Mouse (Mus musculus) heart, adult 2 months (tissue): Measurements from ENCODE around the gene Aprt. TPM values are rescaled to one million over a fixed set of nuclear protein-coding genes. Genes with fewer than 3 reads are reported as not detected.
A peak's percentile ranks its signal among the peaks of the same experiment; 100 is the strongest.

Experiments
- DNase-seq, 2 experiments: peaks; one replicate each; pipeline ENCODE4 v3.0.0; 2021
- H3K27ac ChIP-seq: fragments of 200-600 bp; 2 replicates; pipeline ENCODE4 v1.8.1; 2022
- H3K27me3 ChIP-seq: fragments of 200-500 bp; 2 replicates; pipeline ENCODE4 v1.6.1; 2012; ENCODE audit warnings: mild to moderate bottlenecking, low read length, inconsistent platforms, mixed read lengths; ENCODE audit not compliant: control insufficient read depth, insufficient read depth
- H3K36me3 ChIP-seq: fragments of 200-500 bp; 2 replicates; pipeline ENCODE4 v1.6.1; 2012; ENCODE audit warnings: low read length, inconsistent platforms; ENCODE audit not compliant: control insufficient read depth, insufficient read depth
- H3K4me1 ChIP-seq: fragments of 200-500 bp; 2 replicates; pipeline ENCODE4 v1.6.1; 2011; ENCODE audit warnings: low read length; ENCODE audit not compliant: control insufficient read depth, insufficient read depth
- H3K4me3 ChIP-seq: fragments of 200-600 bp; 2 replicates; pipeline ENCODE4 v1.8.1; 2022
- H3K79me2 ChIP-seq: fragments of 200-500 bp; replicated peaks from 2 replicates; pipeline ENCODE4 v1.6.1; 2012; ENCODE audit warnings: mild to moderate bottlenecking, inconsistent platforms, low read length, moderate library complexity, mixed read lengths; ENCODE audit not compliant: control insufficient read depth, insufficient read depth
- H3K9ac ChIP-seq: fragments of 200-500 bp; 2 replicates; pipeline ENCODE4 v1.6.1; 2012; ENCODE audit warnings: low read depth, mild to moderate bottlenecking, control low read depth, inconsistent platforms, low read length, mixed read lengths
- CTCF ChIP-seq: fragments of 200-600 bp; IDR thresholded peaks from 2 replicates; pipeline ENCODE4 v1.8.1; 2022; ENCODE audit warnings: antibody characterized with exemption, mild to moderate bottlenecking, moderate library complexity
- EP300 ChIP-seq: fragments of 200-500 bp; IDR thresholded peaks from 2 replicates; pipeline ENCODE4 v1.6.1; 2011; ENCODE audit warnings: low read depth, low read length, control low read depth; ENCODE audit not compliant: insufficient read depth
- POLR2A ChIP-seq: fragments of 200-500 bp; IDR thresholded peaks from 2 replicates; pipeline ENCODE4 v1.6.1; 2011; ENCODE audit warnings: mild to moderate bottlenecking, low read depth, low read length, control low read depth; ENCODE audit not compliant: insufficient read depth
- WGBS: fragments of 180-500 bp; shearing (Covaris S2); methylation state at CpG from one replicate; pipeline ENCODE4 v1.1.7; 2018; 5-methylcytosine and 5-hydroxymethylcytosine counted together
- intact Hi-C: fragments of 180-260 bp; cut with DNase I; formaldehyde crosslinking; loops from one replicate; pipeline ENCODE4 v1.15.1; 2025
- polyA plus RNA-seq: library from polyadenylated mRNA; depleted of rRNA; stranded (reverse); fragments of >200 nt; gene quantifications from 2 replicates; pipeline ENCODE4 v1.2.3, GENCODE M21; 2012
- total RNA-seq, 2 experiments: library from RNA; stranded (reverse); gene quantifications; 2 replicates each; pipeline ENCODE4 v1.2.3; 2021

Gene Aprt
- total and polyA plus RNA-seq, 3 experiments, result 36.6 to 42.1 (median 38.5) TPM

DNA sequence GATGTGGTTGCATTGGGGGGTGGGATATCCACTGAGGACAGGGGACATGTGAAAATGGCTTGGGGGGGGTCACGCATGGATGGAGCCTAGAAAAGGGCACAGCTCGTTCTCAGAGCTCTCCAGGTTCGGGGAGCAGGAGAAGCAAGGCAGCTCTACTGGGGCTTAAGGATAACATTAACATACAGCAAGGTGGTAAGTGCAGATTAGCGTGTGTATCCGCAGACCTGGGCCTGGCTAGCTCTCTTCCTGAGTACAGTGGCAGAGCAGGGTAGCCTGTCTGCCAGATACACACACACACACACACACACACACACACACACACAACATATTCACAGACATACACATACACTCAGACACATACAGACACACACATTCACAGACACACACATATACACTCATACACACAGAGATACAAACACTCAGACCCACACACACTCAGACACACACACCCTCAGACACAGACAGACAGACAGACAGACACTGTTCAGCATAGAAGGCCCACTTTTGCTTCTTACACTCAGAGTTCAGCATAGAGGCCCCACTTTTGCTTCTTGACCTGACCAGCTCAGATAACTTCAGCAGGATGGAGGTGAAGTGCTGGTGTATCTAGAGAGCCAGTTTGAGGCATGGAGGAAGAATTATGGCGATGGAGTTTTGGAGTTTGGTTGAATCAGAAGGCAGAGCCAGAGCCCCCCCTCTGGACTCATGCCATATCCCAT lies 42.1 kb upstream of the Aprt start:
- no peaks in the 10 kb centered on the region for H3K79me2 ChIP-seq
- peaks cover 3% of the 10 kb centered on the region for H3K4me1 ChIP-seq
- TF ChIP-seq EP300 (no peak), CTCF (no peak), POLR2A (no peak)
- DNase-seq, result no peak
- no peak overlapping the region for H3K9ac ChIP-seq
- H3K27ac ChIP-seq, result no peak overlapping the region
- 72% methylated on average over 6 of the region's 6 CpGs for WGBS
- no peaks in the 10 kb centered on the region for H3K27me3 ChIP-seq
- H3K4me3 ChIP-seq, result no peak overlapping the region
- no peaks in the 10 kb centered on the region for H3K36me3 ChIP-seq
- intact Hi-C loops, result loop anchor here (1.0 to 5.0 kb wide), 3 partner anchors 59 to 211 kb away; no protein-coding TSS in a partner anchor

DNA sequence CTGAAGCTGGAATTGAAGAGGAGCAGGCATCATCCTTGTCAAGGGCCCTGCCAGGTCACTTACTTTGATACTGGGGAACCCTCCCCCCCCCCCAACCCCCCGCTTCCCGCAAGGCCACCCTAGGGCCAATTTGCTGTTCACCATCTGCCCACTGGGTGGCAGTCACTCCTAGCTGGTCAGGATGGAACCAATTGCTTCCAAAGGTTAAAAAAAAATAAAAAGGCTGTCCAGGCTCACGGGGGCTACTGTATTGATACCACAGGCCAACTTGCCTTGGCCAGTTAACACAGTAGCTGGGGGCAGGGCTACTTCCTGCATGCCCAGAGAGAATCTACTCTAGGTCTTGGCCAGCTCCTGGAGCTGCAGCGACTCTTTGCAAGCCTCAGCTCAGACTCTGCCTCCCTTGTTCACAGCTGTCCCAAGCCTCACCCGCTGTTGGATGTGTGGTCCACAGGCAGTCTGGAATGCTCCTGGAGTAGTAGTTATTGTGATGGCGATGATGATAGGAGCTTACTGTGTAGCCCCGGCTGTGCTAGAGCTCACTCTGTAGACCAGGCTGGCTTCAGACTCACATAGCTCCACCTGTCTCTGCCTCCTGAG lies 41.3 kb upstream of the Aprt start:
- DNase-seq, result peak; percentile 82 to 91
- Histone ChIP-seq H3K79me2 (no peaks in the 10 kb centered on the region), H3K9ac (peak overlapping the region; percentile 29; the same call in 1 of the 2 replicates), H3K4me1 (peaks cover 3% of the 10 kb centered on the region), H3K36me3 (no peaks in the 10 kb centered on the region), H3K4me3 (no peak overlapping the region), H3K27me3 (no peaks in the 10 kb centered on the region), H3K27ac (no peak overlapping the region)
- TF ChIP-seq CTCF (peak; percentile 74), POLR2A (no peak), EP300 (peak; percentile 91)
- 32% methylated on average over 5 of the region's 7 CpGs for whole genome bisulfite sequencing
- intact Hi-C loops, result loop anchor here (1.0 to 5.0 kb wide), 3 partner anchors 60 to 212 kb away; no protein-coding TSS in a partner anchor

DNA sequence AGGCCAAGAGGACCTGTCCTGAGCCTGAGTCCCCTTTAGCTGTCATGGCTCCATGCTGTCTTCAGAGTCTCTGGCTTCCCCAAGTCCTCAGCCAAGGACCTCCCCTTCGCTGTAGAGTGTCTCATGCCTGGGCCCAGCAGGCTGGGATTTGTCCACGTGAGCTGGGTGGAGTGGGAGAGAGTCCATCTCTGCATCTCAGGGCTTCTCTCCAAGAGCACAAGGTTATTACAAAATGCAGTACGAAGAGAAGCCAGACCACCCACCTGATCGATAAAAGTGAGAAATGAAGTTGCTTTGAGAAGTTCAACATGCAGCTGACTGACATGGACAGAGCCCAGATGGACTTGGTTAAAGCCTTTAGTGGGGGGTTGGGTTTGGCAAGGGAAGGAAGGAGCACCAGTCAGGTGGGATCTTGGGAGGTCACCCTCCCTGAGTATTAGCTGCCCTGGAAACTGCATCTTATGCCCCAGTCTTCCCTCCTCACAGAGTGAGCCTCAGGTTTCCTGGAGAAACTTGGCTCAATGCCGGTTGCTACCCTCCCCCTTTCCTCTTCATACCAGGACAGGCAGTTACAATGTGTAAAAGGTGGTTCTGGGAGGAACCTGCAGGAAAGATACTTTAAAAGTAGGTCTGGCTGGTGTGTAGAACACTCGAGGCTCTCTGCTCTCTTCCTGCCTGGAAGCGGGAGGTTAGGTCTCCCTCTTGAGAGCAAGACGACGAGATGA lies 39.6 kb upstream of the Aprt start:
- DNase-seq, result peak in 1 of 2 experiments; percentile 35
- Histone ChIP-seq H3K4me3 (no peak overlapping the region), H3K9ac (no peak overlapping the region), H3K27ac (no peak overlapping the region), H3K36me3 (no peaks in the 10 kb centered on the region), H3K4me1 (peaks cover 8% of the 10 kb centered on the region), H3K27me3 (no peaks in the 10 kb centered on the region), H3K79me2 (no peaks in the 10 kb centered on the region)
- TF ChIP-seq POLR2A (no peak), CTCF (no peak), EP300 (no peak)
- intact Hi-C loops, result loop anchor here (5.0 kb wide), 1 partner anchor 196 kb away; no protein-coding TSS in a partner anchor
- 51% methylated on average over 9 of the region's 9 CpGs for WGBS

DNA sequence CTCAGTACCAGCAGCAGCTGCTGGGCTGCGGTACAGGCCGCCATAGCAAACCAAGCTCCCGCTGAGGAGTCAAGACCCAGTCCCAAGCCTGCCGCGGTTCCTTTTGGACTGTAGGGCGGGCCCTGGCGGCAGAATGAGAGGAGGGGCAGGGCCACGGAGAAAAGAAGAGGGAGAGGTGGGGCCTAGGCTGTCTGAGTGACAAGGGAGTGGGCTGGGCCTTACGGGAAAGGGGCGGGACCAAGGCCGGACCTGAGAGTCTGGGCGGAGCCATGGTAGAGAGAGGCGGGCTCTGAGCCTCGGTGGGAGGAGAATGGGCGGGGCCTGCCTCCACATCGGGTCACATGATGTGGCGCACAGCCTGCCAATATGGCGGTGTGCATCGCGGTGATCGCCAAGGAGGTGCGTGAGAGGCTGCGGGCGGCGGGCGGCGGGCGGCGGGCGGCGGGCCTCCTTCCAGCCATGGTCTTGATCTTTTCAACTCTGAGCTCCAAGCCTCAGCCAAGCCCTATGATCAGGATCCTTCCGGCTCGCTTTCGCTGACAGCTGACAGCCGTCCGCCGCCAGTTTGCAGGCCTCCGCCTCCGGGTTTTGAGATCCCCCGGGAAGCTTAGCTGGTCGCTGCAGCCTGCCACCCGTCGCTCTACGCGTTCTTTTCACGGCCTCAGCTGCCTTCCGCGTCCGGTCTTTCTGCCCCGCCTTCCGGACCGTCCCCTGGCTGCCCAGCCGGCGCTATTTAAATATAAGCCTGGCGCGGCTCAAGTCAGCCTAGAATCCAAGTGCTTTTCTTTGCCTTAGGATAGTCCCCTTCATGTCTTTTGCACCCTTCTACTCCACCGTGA lies 34.8 kb upstream of the Aprt start, which contains the start of the genes Galns and Trappc2l:
TSS of gene Galns (minus strand) at position 169 of the 839 bp plus-strand sequence.
TSS of gene Trappc2l (plus strand) at position 346 of the 839 bp plus-strand sequence.
- intact Hi-C loops, result loop anchor here (1.0 to 5.0 kb wide), 3 partner anchors 45 to 109 kb away; no protein-coding TSS in a partner anchor
- TF ChIP-seq POLR2A (peak; percentile 76), CTCF (peak; percentile 61), EP300 (no peak)
- Histone ChIP-seq H3K27me3 (no peaks in the 10 kb centered on the region), H3K79me2 (no peaks in the 10 kb centered on the region), H3K4me3 (peak within 1 kb of the TSS; percentile 81), H3K27ac (peak within 1 kb of the TSS; percentile 91), H3K36me3 (no peaks in the 10 kb centered on the region), H3K9ac (peak within 1 kb of the TSS; percentile 77), H3K4me1 (peaks cover 7% of the 10 kb centered on the region)
- peak; percentile 95 to 96 for DNase-seq
- under 1% methylated on average over 55 of the region's 57 CpGs for WGBS
